Comparison of ENCODE assay signal across 9 mouse cellular contexts in the genomic region with DNA sequence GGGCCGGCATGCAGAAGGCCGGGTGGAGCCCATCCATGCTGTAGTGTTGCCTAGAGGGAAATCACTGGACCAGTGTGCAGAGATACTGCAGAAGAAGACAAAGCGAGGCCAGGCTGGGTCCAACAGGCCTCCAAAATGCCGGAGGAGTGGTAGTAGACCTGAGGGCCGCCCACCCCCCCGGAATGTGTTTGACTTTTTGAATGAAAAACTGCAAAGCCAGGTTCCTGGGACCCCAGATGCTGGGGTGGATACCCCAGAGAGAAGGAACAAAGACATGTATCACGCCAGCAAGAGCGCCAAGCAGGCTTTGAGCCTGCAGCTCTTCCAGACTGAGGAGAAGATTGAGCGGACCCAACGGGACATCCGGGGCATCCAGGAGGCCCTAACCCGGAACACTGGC. TPM values are rescaled to one million over a fixed set of nuclear protein-coding genes. Genes with fewer than 3 reads are reported as not detected.
DNase-seq lines count a peak whose midpoint lies in the region; ATAC-seq and TF ChIP-seq lines count a peak whose summit lies in the region.
"Had no signal": no experiment of that assay in that cellular context is flagged by ENCODE, and none has a peak within 500 bp of the region (broad histone marks: within the 10 kb centered on the region; RNA-seq: fewer than 3 reads in every experiment).

A gene (plus strand): TSS at position 301 of the 400 bp plus-strand sequence.

- H3K27me3 ChIP-seq in heart, embryonic 15.5 days: no peaks in the 10 kb centered on the region
- no peaks in the 10 kb centered on the region for H3K27me3 ChIP-seq in forebrain, embryonic 10.5 days (ENCODE audit: poor library complexity, severe bottlenecking)
- H3K27me3 ChIP-seq in stomach, embryonic 15.5 days (replicated peaks): no peaks in the 10 kb centered on the region

- ATAC-seq in heart, embryonic 15.5 days (replicated peaks; ENCODE audit: insufficient number of reproducible peaks, insufficient read depth, low FRiP score, low read depth): no peak
- ATAC-seq in stomach, embryonic 15.5 days (ENCODE audit: insufficient read depth, low FRiP score, low read depth): no peak

- peaks cover 46% of the 10 kb centered on the region for H3K36me3 ChIP-seq in heart, embryonic 15.5 days
- peaks cover 41% of the 10 kb centered on the region for H3K36me3 ChIP-seq in ES-E14 (ENCODE audit: control insufficient read depth, insufficient read depth, low read length, poor library complexity, severe bottlenecking)
- H3K36me3 ChIP-seq in forebrain, embryonic 10.5 days (replicated peaks): peaks cover 72% of the 10 kb centered on the region
- H3K36me3 ChIP-seq in stomach, embryonic 15.5 days: peaks cover 28% of the 10 kb centered on the region

- H3K4me2 ChIP-seq in heart, embryonic 15.5 days: no peak within 1 kb of the TSS
- H3K4me2 ChIP-seq in stomach, embryonic 15.5 days: no peak within 1 kb of the TSS

- intact Hi-C loops in left cerebral cortex, postnatal 14 days (cut with DNase I): no loop called here

- no peak within 1 kb of the TSS for H3K4me3 ChIP-seq in heart, embryonic 15.5 days
- H3K4me3 ChIP-seq in ES-E14 (ENCODE audit: insufficient read depth in 1 of 2, low read depth in 1 of 2, low read length in 2 of 2, poor library complexity in 1 of 2, severe bottlenecking in 1 of 2): no peak within 1 kb of the TSS
- H3K4me3 ChIP-seq in forebrain, embryonic 10.5 days: no peak within 1 kb of the TSS
- no peak within 1 kb of the TSS for H3K4me3 ChIP-seq in stomach, embryonic 15.5 days (replicated peaks)

- no peak for DNase-seq in heart, adult 18-20 months
- no peak for DNase-seq in ES-E14 (ENCODE audit: low read depth, low spot score)
- DNase-seq in forebrain, embryonic 10.5 days (ENCODE audit: extremely low spot score, low spot score): no peak
- no peak for DNase-seq in left cerebral cortex, postnatal 14 days (ENCODE audit: low spot score in 2 of 2)
- DNase-seq in frontal cortex, postnatal 25 days (ENCODE audit: low spot score in 2 of 2): no peak
- no peak for DNase-seq in cerebellum, postnatal 36 days

- 94% methylated on average over 12 of the region's 12 CpGs for WGBS in heart, embryonic 15.5 days
- 95% methylated on average over 12 of the region's 12 CpGs for WGBS in forebrain, embryonic 10.5 days
- 89% methylated on average over 12 of the region's 12 CpGs for WGBS in stomach, embryonic 15.5 days

- H3K9me3 ChIP-seq in heart, embryonic 15.5 days (replicated peaks): no peaks in the 10 kb centered on the region
- no peaks in the 10 kb centered on the region for H3K9me3 ChIP-seq in ES-E14 (ENCODE audit: control insufficient read depth, insufficient read depth, low read depth, low read length)
- no peaks in the 10 kb centered on the region for H3K9me3 ChIP-seq in forebrain, embryonic 10.5 days
- no peaks in the 10 kb centered on the region for H3K9me3 ChIP-seq in stomach, embryonic 15.5 days

- in situ Hi-C loops in ES-E14 (cut with MboI; ENCODE audit: low sequenced_read_pairs in 2 of 2, unreplicated experiment in 2 of 2): no loop called here

- no peak within 1 kb of the TSS for H3K9ac ChIP-seq in heart, embryonic 15.5 days
- H3K9ac ChIP-seq in ES-E14 (ENCODE audit: insufficient read depth, low read depth, low read length, poor library complexity, severe bottlenecking): no peak within 1 kb of the TSS
- no peak within 1 kb of the TSS for H3K9ac ChIP-seq in stomach, embryonic 15.5 days
- H3K9ac ChIP-seq: liver, embryonic 14.5 days had no signal

- no peak within 1 kb of the TSS for H3K27ac ChIP-seq in heart, embryonic 15.5 days
- H3K27ac ChIP-seq in ES-E14 (ENCODE audit: insufficient read depth, low read depth, low read length, poor library complexity, severe bottlenecking): no peak within 1 kb of the TSS
- no peak within 1 kb of the TSS for H3K27ac ChIP-seq in forebrain, embryonic 10.5 days
- no peak within 1 kb of the TSS for H3K27ac ChIP-seq in stomach, embryonic 15.5 days
- H3K27ac ChIP-seq: liver, embryonic 14.5 days had no signal

- H3K4me1 ChIP-seq in heart, embryonic 15.5 days (replicated peaks): peaks cover 1% of the 10 kb centered on the region; the same call in 1 of the 2 replicates
- peaks cover 0 to 5% of the 10 kb centered on the region in 2 experiments; a peak in 2 of 4 replicates for H3K4me1 ChIP-seq in ES-E14 (ENCODE audit: control insufficient read depth in 2 of 2, insufficient read depth in 2 of 2, low read length in 2 of 2, poor library complexity in 1 of 2)
- no peaks in the 10 kb centered on the region for H3K4me1 ChIP-seq in forebrain, embryonic 10.5 days
- no peaks in the 10 kb centered on the region for H3K4me1 ChIP-seq in stomach, embryonic 15.5 days

TF ChIP-seq in ES-E14, 5 proteins besides CTCF, POLR2A, EP300 and RAD21:
- TF ChIP-seq HCFC1 (IDR thresholded peaks at IDR 0.05; ENCODE audit: borderline replicate concordance, insufficient read depth, low read length): no peak
- TF ChIP-seq ZC3H11A (IDR thresholded peaks at IDR 0.05; ENCODE audit: borderline replicate concordance, low read depth, low read length): no peak
- no peak for TF ChIP-seq ZNF384 (IDR thresholded peaks at IDR 0.05; ENCODE audit: low read depth, low read length)
- TF ChIP-seq CHD2 (IDR thresholded peaks at IDR 0.05; ENCODE audit: low read depth, low read length): no peak

RNA-seq across cellular contexts. Expression of the gene that starts here (rescaled TPM):
- 12.0 and 18.9 TPM in 2 replicates for polyA plus RNA-seq in heart, embryonic 15.5 days (2015; fragmentation: Nextera tagmentation; extraction: Ambion mirVana)
- total RNA-seq in heart, adult 18-20 months (2021): 1 to 10 TPM; 3.3 to 6.3 TPM
- 30.8 and 48.9 TPM in 2 replicates for total RNA-seq in ES-E14 (2012; rRNA removed)
- 29.8 TPM in 2 replicates for polyA plus RNA-seq in forebrain, embryonic 10.5 days (2016; fragmentation: Nextera tagmentation; extraction: Ambion mirVana)
- 10 to 100 TPM; 31.3 to 35.1 TPM for total RNA-seq in left cerebral cortex, postnatal 14 days (2021)
- polyA plus RNA-seq in stomach, embryonic 15.5 days (2015; fragmentation: Nextera tagmentation; extraction: Ambion mirVana): 18.2 and 20.2 TPM in 2 replicates
